Mouse (Mus musculus): ENCODE measurements around the gene Gm17455. TPM values are rescaled to one million over a fixed set of nuclear protein-coding genes. Genes with fewer than 3 reads are reported as not detected.

Gm17455 gene
- polyA plus RNA-seq, 1 experiment from 2014 or later: 3.2 TPM

- DNase-seq (ENCODE audit: low spot score) (peak; percentile 47), ATAC-seq (no peak)
- H3K9me3 ChIP-seq (ENCODE audit: low read length): no peaks in the 10 kb centered on the region
- 66% methylated on average over 5 of the region's 5 CpGs for WGBS
- no peak overlapping the region for H3K4me3 ChIP-seq (ENCODE audit: low read depth, low read length)
- H3K4me1 ChIP-seq (ENCODE audit: insufficient read depth, low read depth, low read length): no peaks in the 10 kb centered on the region
- no peak overlapping the region for H3K4me2 ChIP-seq (replicated peaks; ENCODE audit: low read depth, low read length)
- 0 out of 2 replicates have a peak, but pooled peaks cover 8% of the 10 kb centered on the region for H3K36me3 ChIP-seq (ENCODE audit: insufficient read depth, low read length)
- no peak overlapping the region for H3K9ac ChIP-seq (replicated peaks; ENCODE audit: low read depth)
- TF ChIP-seq EP300 (IDR thresholded peaks at IDR 0.05) (peak; percentile 60), CTCF (IDR thresholded peaks at IDR 0.05) (no peak)
- no peak overlapping the region for H3K27ac ChIP-seq (ENCODE audit: low read length)
- no peaks in the 10 kb centered on the region for H3K27me3 ChIP-seq (replicated peaks; ENCODE audit: insufficient read depth, low read length)
Observed at GRCm38 (mm10) chr10:60371596-60372386, 27.7 kb upstream of the Gm17455 start.

- no peak overlapping the region for H3K4me3 ChIP-seq (ENCODE audit: low read depth, low read length)
- no peak overlapping the region for H3K9ac ChIP-seq (replicated peaks; ENCODE audit: low read depth)
- 35% methylated on average over 6 of the region's 6 CpGs for WGBS
- TF ChIP-seq EP300 (IDR thresholded peaks at IDR 0.05) (no peak), CTCF (IDR thresholded peaks at IDR 0.05) (no peak)
- ATAC-seq (no peak), DNase-seq (ENCODE audit: low spot score) (no peak)
- H3K4me2 ChIP-seq (replicated peaks; ENCODE audit: low read depth, low read length): no peak overlapping the region
- peak overlapping the region; percentile 11; the same call in 1 of the 2 replicates for H3K27ac ChIP-seq (ENCODE audit: low read length)
- no peaks in the 10 kb centered on the region for H3K27me3 ChIP-seq (replicated peaks; ENCODE audit: insufficient read depth, low read length)
- H3K9me3 ChIP-seq (ENCODE audit: low read length): no peaks in the 10 kb centered on the region
- no peaks in the 10 kb centered on the region for H3K4me1 ChIP-seq (ENCODE audit: insufficient read depth, low read depth, low read length)
- 0 out of 2 replicates have a peak, but pooled peaks cover 6% of the 10 kb centered on the region for H3K36me3 ChIP-seq (ENCODE audit: insufficient read depth, low read length)
Observed at GRCm38 (mm10) chr10:60373543-60373936, 26.0 kb upstream of the Gm17455 start.

- Histone ChIP-seq H3K36me3 (ENCODE audit: insufficient read depth, low read length) (0 out of 2 replicates have a peak, but pooled peaks cover under 1% of the 10 kb centered on the region), H3K9me3 (ENCODE audit: low read length) (no peaks in the 10 kb centered on the region), H3K4me3 (ENCODE audit: low read depth, low read length) (no peak overlapping the region), H3K27me3 (replicated peaks; ENCODE audit: insufficient read depth, low read length) (no peaks in the 10 kb centered on the region), H3K9ac (replicated peaks; ENCODE audit: low read depth) (no peak overlapping the region), H3K4me1 (ENCODE audit: insufficient read depth, low read depth, low read length) (no peaks in the 10 kb centered on the region), H3K27ac (ENCODE audit: low read length) (peak overlapping the region; percentile 32; the same call in 1 of the 2 replicates), H3K4me2 (replicated peaks; ENCODE audit: low read depth, low read length) (no peak overlapping the region)
- 40% methylated on average over 8 of the region's 8 CpGs for WGBS
- TF ChIP-seq CTCF (IDR thresholded peaks at IDR 0.05) (peak; percentile 53), EP300 (IDR thresholded peaks at IDR 0.05) (peak; percentile 60; the same call in 1 of the 2 replicates)
- DNase-seq (ENCODE audit: low spot score) (peak; percentile 66), ATAC-seq (peak; percentile 83)
Observed at GRCm38 (mm10) chr10:60373937-60374578, 25.5 kb upstream of the Gm17455 start.

- 85% methylated on average over 16 of the region's 16 CpGs for WGBS
- no peak overlapping the region for H3K9ac ChIP-seq (replicated peaks; ENCODE audit: low read depth)
- H3K27me3 ChIP-seq (replicated peaks; ENCODE audit: insufficient read depth, low read length): no peaks in the 10 kb centered on the region
- H3K4me3 ChIP-seq (ENCODE audit: low read depth, low read length): no peak overlapping the region
- DNase-seq (ENCODE audit: low spot score): no peak
- no peaks in the 10 kb centered on the region for H3K36me3 ChIP-seq (ENCODE audit: insufficient read depth, low read length)
- H3K4me2 ChIP-seq (replicated peaks; ENCODE audit: low read depth, low read length): no peak overlapping the region
- TF ChIP-seq EP300 (IDR thresholded peaks at IDR 0.05): no peak
- no peak for TF ChIP-seq CTCF (IDR thresholded peaks at IDR 0.05)
- no peak for ATAC-seq
- H3K27ac ChIP-seq (ENCODE audit: low read length): no peak overlapping the region
- H3K9me3 ChIP-seq (ENCODE audit: low read length): no peaks in the 10 kb centered on the region
- peaks cover 5% of the 10 kb centered on the region; the same call in 1 of the 2 replicates for H3K4me1 ChIP-seq (ENCODE audit: insufficient read depth, low read depth, low read length)
Observed at GRCm38 (mm10) chr10:60376704-60377103, 22.8 kb upstream of the Gm17455 start.

DNA sequence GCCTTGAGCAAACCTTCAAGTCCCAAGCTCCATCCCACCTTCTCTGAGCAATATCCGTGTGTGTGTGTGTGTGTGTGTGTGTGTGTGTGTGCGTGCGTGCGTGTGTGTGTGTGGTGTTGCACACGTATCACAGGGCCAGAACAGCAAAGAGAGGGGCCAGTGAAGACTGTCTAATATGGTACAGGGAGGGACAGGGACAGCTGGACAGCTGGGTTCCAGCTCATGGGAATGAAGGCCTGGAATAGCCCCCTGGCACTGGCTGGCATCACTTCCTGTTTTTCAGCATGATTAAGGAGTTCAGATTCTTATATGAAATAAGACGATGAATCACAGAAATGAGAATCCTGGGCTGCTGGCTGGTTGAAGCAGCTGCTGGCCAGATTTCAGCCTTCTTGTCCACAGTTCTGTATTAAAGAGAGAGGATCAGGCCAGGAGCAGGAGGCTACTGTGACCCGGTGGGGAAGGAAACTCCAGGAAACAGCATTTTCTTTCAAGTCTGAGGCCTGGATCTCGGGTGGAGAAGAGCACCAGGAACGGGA is 20.0 kb upstream of the Gm17455 start:
- WGBS: 61% methylated on average over 9 of the region's 9 CpGs
- Histone ChIP-seq H3K4me2 (replicated peaks; ENCODE audit: low read depth, low read length) (no peak overlapping the region), H3K9me3 (ENCODE audit: low read length) (no peaks in the 10 kb centered on the region), H3K27me3 (replicated peaks; ENCODE audit: insufficient read depth, low read length) (no peaks in the 10 kb centered on the region), H3K4me1 (ENCODE audit: insufficient read depth, low read depth, low read length) (peaks cover 5% of the 10 kb centered on the region; the same call in 1 of the 2 replicates), H3K27ac (ENCODE audit: low read length) (no peak overlapping the region), H3K4me3 (ENCODE audit: low read depth, low read length) (no peak overlapping the region), H3K9ac (replicated peaks; ENCODE audit: low read depth) (no peak overlapping the region), H3K36me3 (ENCODE audit: insufficient read depth, low read length) (no peaks in the 10 kb centered on the region)
- no peak for TF ChIP-seq CTCF (IDR thresholded peaks at IDR 0.05)
- TF ChIP-seq EP300 (IDR thresholded peaks at IDR 0.05): no peak
- ATAC-seq (peak; percentile 22), DNase-seq (ENCODE audit: low spot score) (peak; percentile 10)

- no peak overlapping the region for H3K9ac ChIP-seq (replicated peaks; ENCODE audit: low read depth)
- peaks cover 5% of the 10 kb centered on the region; the same call in 1 of the 2 replicates for H3K4me1 ChIP-seq (ENCODE audit: insufficient read depth, low read depth, low read length)
- no peak for TF ChIP-seq EP300 (IDR thresholded peaks at IDR 0.05)
- TF ChIP-seq CTCF (IDR thresholded peaks at IDR 0.05): no peak
- WGBS: 50% methylated on average over 3 of the region's 3 CpGs
- no peak overlapping the region for H3K4me2 ChIP-seq (replicated peaks; ENCODE audit: low read depth, low read length)
- no peak overlapping the region for H3K27ac ChIP-seq (ENCODE audit: low read length)
- no peak overlapping the region for H3K4me3 ChIP-seq (ENCODE audit: low read depth, low read length)
- H3K9me3 ChIP-seq (ENCODE audit: low read length): no peaks in the 10 kb centered on the region
- no peaks in the 10 kb centered on the region for H3K27me3 ChIP-seq (replicated peaks; ENCODE audit: insufficient read depth, low read length)
- no peaks in the 10 kb centered on the region for H3K36me3 ChIP-seq (ENCODE audit: insufficient read depth, low read length)
- DNase-seq (ENCODE audit: low spot score): no peak
- no peak for ATAC-seq
Observed at GRCm38 (mm10) chr10:60380229-60380628, 19.3 kb upstream of the Gm17455 start.

All from lung, postnatal 0 days (tissue).